Mouse (Mus musculus): Measurements from ENCODE around the gene Aox1.

Gene Aox1

DNA sequence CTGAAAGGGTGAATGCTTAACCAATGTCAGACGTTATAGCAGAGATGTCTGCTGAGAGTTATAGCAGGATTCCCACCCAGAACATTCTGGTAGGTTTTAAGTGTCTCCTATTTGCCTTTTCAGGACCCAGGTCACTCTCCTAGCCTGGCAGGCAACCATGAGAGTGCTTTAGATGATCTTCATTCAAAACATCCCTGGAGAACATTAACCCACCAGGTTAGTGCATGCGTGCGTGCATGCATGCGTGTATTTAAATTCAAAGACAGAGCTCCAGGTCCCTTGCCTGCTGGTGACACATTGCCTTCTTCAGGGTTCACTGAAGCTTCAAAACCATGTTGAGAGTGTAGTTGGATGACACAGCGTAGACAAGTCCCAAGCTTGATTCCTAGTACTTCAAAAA, 35.4 kb downstream of the Aox1 start:
- no peak for DNase-seq (ENCODE audit: low spot score in 2 of 2)

DNA sequence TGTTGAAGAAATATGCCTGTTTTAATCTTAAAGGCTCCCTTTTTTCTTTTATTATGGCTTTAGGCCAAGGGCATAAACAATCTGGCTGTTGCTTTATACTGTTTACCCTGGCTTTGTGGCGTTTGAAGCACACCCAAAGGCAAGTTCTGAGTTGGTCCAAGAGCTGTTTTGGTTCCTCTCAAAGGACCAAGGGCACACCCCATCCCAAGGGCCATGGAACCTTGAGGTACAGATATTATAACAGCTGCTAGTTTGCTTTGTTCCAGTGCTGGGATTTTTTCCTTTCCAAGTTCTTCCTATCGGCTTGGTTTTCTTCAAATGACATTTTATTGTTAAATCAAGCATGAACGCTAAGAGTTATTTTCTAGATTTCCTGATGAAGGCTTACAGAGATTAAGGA, 35.9 kb downstream of the Aox1 start:
- DNase-seq (ENCODE audit: low spot score in 2 of 2), result no peak

DNA sequence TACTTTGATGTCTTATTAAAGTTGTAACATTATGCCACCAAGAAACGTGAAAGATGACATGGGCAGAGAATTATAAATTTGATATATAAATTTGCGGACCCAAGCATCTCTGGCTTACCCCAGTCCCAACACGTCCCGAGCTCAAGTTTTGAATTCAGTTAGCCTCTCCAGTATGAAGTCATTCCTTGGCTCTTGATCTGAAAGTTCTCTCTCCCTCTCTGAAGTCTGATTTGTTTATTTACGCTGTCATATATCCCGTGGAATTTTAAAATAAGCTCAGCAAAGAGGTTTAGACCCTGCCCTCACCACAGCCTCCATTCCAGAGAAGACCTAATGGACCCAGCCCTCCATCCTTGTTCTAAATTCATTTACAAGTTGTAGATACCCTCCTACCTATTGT, 39.5 kb downstream of the Aox1 start:
- DNase-seq (ENCODE audit: low spot score in 2 of 2), result no peak

DNA sequence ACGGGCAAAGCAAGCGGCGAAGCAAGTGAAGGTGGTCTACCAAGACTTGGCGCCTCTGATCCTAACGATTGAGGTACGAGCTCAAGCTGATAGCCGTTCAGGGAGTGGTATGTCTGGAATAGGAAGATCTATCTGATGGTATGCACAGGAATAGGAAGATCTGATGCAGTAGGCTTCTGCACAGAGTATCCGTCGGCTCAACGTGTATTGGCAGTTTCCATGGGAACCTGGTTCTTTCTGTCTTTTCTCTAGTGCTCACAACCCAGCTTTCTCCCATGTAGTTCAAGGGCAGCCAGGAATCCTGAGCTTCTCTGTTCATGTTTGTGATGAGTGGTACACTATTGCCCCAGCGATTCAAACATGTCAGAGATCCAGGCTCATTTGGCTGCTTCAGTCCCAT, 40.4 kb downstream of the Aox1 start:
- no peak for DNase-seq (ENCODE audit: low spot score in 2 of 2)

DNA sequence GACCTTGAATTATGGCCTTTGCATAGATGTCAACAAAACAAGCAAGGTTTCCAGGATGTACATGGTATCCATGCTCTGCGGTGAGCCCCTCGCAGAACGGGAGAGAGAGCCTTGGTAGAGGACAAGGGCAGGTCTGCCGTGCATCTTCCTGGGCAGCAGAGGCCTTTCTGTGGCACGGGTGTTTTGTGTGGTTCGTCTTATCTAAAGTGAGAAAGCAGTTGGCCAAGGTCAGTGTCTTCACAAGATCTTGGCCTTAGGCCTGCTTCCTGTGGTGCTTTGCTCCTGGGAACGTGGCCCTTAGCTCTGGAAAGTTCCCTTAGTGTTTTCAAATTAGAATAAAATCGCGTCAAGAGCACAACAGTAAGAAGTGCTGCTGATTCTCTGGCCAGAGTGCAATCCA, 41.3 kb downstream of the Aox1 start:
- DNase-seq (ENCODE audit: low spot score in 2 of 2), result no peak

DNA sequence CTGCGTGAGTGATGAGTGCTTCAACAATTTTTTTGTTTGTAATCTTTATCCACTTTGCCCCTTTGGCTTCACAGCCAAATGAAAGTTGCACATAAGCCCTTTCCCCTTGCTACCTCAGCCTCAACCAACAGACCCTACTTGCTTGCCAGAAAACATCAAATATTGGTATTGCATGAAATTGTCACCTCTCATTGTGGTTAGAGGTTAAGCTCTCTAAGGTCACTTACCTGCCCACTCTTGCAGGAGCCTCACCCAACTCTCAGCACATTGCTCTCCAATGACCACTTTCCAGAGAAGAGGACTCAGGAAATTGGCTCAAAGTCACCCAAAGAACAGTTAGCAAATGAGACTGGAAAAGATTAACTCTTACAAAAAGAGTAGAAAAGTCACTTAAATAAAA, 41.8 kb downstream of the Aox1 start:
- no peak for DNase-seq (ENCODE audit: low spot score in 2 of 2)

DNA sequence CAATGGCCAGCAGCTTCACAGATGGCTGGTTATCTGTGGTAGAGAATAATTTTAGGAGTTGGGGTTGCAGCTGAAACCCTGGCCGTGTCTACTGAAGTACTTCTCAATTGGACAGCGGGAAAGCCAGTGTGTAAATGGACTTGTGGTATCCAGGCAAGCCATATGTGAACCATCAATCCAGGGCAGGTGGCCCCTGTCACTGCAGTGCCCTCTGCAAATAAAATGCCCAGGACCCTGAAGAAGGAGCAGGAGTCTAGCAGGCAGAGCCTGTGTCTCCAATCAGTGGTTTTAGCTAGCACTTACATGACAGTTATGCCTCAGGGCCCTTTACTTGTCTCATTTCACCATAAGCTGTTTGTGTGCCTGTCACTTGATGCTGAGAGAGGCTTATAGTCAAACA, 42.7 kb downstream of the Aox1 start:
- no peak for DNase-seq (ENCODE audit: low spot score in 2 of 2)

DNA sequence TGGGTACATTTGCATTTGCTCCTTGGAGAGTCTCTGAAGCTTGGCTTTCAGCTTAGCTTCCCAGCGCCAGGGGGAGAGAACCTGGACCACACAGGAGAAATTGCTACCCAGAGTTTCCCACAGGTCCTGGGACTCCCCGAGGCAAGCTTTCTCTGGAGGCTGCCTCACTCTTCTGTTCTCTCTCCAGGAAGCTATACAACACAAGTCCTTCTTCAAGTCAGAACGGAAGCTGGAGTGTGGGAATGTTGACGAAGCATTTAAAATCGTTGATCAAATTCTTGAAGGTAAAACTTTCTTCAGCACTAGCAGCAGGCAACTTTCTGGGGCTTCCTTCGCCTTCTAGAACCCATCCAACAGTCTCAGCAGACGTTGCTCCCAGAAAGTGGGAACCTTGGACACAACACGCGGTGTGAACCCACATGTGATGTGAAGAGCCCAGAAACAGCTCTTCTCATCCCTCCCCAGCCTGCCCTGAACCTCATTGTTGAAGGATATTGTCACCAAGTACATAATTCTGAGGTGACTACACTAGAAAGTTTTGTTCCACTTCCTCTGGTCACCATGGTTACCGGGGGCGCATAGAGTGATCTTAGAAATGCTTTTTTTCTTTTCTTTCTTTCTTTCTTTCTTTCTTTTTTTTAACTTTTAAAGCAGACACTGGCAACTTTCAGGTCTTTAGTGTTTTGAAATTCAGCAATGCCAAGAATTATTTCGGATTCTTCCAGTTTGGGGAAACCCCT, 43.4 kb downstream of the Aox1 start:
- DNase-seq (ENCODE audit: low spot score in 2 of 2), result no peak

DNA sequence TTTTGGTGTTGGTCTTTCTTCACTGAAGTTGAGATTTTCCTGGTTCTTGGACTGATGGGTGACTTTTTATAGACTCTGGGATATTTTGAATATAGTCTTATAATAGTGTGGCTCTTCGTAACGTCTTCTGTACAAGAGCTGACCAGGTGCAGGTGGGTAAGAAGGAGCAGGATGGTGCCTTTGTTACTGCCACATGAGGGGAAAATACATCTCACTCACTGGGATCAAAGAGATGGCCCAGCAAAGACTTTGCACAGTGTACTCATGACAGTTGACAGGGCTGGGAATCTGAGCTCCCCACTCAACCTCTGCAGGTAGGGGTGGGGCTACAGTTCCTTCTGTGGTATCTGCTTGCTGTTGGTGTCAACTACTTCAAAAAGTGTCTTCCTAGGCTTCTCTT, 44.5 kb downstream of the Aox1 start:
- no peak for DNase-seq (ENCODE audit: low spot score in 2 of 2)

DNA sequence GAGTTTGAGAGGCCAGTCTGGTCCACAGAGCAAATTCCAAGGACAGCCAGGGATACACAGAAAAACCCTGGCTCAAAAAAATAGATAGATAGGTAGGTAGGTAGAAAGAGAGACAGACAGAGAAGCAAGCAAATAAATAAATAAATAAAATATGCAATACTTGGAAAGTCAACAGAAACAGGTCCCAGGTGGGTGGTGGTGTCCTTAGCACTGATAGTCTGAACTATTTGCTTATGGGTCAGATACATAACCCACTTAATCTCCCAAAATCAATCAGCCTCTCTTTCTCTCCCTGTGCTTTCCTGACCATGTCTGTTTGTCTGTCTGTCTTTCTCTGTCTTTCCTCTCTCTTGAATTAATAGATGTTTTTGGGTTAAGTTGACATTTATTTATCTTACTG, 48.2 kb downstream of the Aox1 start:
- no peak for DNase-seq (ENCODE audit: low spot score in 2 of 2)

DNA sequence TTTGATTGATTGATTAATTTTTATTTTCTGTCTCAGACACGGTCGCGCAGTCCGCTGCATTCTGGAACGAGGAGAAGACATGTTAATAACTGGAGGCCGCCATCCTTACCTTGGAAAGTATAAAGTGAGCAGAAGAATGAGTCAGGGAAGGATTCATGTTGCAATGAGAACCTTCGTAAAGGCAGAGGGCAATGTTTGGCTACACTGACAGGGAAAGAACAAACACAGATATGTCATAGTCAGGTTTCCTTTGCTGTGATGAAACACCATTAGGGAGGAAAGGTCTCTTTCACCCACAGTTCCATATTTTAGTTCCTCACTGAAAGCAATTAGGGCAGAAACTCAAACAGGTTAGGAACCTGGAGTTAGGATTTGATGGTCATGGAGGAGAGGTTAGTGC, 48.7 kb downstream of the Aox1 start:
- no peak for DNase-seq (ENCODE audit: low spot score in 2 of 2)

DNA sequence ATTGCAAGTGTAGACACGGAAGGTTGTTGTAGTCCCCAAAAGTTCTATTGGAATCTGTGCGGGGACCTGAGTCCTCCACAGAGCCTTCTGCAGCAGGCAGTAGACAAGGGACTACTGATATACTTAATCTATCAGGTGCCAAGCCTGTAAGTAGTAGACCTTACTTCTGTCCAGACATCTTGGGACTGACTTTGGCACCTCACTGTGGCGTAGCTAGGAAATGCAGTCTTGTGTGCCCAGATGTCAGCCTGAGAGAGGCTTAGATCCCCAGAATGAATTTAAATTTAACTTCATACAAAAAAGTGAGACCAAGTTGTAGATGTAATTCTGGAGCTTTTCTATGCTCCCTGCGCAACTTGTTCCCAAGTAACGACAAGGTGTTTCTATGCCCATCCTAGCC, 50.0 kb downstream of the Aox1 start:
- no peak for DNase-seq (ENCODE audit: low spot score in 2 of 2)

DNA sequence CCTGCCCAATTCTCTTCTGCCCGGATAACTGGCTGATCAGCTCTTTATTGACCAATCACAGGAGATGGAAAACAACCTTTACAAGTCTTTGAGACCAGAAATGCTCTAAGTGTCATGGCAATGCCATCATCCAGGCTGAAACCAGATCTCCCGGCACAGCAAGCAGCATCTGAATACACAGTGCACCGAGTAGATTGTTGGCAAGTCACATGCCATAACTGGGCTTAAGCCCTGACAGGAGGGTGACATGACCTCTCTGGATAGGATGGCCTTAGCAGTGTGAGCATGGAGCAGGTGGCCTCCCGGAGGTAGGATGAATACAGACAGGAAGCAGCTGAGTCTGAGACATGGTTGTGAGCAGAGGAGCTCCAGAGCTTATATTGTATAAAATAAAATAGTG, 50.7 kb downstream of the Aox1 start:
- no peak for DNase-seq (ENCODE audit: low spot score in 2 of 2)

DNA sequence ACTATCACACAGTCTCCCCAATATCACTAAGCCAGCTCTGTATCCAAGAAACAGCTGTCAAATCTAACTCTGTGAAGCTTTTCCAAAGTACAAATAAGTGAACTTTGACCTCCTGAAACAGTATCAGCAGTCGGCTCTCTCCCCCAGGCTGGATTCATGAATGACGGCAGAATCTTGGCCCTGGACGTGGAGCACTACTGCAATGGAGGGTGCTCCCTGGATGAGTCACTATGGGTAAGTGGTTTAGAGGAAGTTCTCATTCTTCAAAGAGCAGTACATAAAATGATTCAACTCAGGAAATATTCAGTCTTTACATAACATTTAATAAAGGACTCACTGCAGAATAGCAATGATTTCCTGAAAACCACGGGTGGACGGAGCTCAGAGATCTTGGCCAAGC, 51.6 kb downstream of the Aox1 start:
- DNase-seq (ENCODE audit: low spot score in 2 of 2), result no peak

DNA sequence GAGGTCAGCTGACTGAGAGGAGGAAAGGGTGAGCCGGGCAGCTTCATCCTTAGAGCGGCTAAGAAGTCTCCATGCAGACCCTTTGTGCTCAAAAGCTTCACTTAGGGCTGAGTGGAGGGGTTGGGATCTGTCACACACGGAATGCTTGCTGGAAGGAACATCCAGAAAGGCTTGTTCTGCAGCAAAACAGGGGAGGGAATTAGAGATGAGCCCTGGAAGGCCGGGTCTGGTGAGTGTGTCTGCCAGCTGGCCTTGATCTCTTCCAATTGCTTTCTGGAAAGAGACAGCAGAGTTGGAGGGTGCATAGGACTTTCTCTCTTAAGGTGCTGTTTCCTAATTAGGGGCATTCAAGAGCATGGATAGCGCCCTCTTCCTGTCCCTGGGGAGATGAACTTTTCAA, 59.6 kb downstream of the Aox1 start:
- no peak for DNase-seq (ENCODE audit: low spot score in 2 of 2)

DNA sequence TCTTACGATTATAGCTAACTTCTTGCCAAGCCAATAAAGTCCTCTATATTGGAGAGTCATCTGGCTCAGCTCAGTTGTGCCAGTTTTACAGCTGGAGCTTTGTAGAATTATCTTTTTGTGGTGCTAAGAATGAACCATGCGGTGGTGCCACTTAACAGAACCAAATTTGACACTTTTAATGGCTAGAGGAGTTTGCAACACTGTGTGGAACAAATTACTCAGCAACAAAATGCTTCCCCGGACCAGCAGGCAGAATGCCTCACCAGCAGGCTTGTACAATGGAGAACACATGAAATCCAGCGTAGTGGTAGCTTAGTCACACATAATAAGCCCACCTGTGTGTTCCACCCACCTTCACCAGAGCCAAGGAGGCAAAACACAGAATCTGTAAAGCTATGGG, 60.5 kb downstream of the Aox1 start:
- no peak for DNase-seq (ENCODE audit: low spot score in 2 of 2)

DNA sequence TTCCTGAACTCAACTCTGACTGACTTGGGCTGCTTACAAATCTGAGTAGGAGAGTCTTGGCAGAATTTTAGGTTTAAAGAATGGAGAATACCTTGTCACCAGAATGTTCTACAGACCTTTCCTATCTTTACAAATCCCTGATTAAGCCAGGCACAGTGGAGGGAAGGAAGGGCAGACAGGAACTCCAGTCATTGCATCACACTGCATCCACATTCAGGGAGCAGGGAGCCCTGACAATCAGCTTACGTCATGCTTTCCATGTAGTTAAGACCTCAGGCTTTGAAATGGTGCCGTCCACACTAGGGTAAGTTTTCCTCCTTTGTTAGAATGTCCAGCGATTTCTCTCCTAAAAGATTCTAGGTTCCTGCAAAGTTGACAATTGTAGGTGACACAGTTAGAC, 61.5 kb downstream of the Aox1 start:
- DNase-seq (ENCODE audit: low spot score in 2 of 2), result no peak

DNA sequence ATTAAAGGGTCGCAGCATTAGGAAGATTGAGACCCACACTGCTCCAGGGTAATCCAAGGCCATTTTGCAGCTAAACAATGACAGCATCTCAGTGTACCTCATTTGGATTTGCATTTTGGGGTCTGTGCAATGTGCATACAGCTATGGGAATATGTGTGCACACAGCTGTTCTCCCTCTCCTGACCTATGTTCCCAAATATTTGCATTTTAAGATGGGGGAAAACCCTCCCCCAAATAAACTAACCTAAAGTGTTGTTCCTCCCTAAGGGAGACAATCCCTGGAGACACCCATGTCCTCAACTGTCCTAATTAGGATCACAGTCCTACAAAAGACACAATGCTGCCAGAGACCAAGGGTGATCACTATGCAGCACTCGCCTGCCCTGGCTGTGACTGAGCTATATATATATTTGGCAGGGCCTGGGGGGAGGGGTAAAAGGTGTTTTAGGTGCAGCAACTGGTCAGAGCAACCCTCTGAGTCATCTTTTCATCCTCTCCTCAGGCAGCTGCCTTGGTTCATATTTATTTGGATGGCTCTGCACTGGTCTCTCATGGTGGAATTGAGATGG, 62.3 kb downstream of the Aox1 start:
- no peak for DNase-seq (ENCODE audit: low spot score in 2 of 2)

DNA sequence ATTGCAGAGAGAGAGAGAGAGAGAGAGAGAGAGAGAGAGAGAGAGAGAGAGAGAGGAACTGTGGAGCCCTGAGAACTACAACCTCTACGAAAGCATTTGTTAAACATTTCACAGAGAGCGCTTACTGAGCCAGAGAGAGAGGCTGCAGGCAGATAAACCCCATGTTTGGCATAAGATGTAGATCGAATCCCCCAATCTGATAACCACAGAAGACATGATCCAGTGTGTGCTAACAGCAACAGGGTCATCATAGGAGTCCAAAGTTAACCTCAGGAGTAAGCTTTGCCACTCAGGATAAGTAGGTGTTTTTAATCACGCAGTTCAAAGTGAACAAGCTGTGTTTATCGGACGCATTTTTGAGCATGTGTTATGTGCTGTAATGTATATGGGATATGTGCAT, 67.6 kb downstream of the Aox1 start:
- no peak for DNase-seq (ENCODE audit: low spot score in 2 of 2)

DNA sequence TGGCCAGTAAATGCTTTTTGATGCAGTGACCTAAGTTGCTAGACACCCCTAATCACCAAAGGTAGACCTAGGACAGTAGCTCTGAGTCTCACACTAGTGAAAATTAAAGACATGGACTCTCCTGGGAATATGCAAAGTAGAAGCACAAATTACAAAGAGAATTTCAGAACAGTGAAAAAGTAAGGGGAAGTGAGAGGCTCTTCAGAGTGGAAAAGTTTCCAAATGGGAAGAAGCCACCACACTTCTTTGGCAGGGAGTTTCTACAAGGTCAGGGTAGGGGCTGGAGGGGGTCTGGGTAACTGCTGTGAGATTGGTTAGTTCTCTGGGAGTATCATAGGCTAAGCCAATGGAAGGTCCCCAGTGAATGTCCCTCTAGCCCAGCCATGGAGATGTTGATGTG, 69.4 kb downstream of the Aox1 start:
- DNase-seq (ENCODE audit: low spot score in 2 of 2), result no peak

DNA sequence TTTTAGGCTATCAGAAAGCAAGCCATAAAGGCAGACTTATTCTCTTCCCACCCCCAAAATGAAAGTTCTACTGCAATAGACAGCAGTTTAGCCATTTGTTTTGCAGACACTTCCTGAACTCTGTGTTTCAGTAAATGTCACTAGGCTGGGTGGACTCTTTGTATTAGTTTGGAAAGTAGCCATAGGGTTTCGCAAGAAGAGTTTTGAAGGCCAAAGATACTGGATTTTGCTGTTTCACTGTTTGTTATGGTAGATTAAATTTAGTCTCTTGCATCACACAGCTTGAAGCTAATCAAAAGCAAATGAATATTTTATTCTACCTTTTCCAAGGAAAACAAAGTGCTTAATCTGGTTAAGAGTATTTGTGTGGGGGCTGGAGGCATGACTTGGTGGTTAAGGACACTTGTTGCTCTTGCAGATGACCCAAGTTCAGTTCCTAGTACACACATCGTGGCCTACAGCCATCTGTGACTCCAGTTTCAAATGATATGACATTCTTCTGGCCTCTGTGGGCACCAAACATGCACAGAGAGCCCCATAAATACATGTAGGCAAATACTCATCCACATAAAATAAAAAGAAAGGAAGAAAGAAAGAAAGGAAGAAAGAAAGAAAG, 71.9 kb downstream of the Aox1 start:
- no peak for DNase-seq (ENCODE audit: low spot score in 2 of 2)

DNA sequence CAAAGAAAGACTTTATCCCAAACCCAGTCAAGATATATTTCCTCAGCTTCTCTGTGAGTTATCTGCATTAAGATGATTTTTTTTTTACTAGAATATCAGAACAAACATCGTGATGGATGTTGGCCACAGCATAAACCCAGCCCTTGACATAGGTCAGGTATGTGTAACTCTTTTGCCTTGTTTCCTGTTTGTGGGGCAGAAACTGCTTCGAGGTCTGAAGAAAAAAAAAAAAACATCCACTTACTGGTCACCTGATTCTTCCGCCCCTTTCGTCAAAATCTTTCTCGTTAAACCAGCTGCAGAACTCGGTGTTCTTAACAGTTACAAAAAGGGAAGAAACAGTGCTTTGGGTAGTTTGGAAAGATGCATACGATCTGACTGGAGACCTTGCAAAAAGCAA, 72.8 kb downstream of the Aox1 start:
- DNase-seq (ENCODE audit: low spot score in 2 of 2), result no peak

DNA sequence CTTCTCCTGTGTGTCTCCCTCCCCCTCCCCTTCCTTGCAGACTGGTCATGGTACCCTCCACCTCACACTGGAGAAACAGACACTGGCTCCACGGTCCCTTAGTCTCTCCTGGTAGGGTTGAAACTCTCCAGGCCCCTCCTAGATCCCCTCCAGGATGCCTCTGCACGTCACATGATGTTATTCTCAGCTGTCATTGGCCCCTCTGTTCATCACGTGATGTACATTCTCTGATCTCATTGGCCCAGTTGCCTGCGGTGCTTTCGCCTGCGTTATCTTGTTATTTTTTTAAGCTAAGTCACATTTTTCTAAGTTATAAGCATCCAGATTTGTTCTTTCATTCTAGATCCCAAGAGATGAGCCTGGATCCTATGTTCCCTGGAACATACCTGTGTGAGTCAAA, 76.0 kb downstream of the Aox1 start:
- no peak for DNase-seq (ENCODE audit: low spot score in 2 of 2)

DNA sequence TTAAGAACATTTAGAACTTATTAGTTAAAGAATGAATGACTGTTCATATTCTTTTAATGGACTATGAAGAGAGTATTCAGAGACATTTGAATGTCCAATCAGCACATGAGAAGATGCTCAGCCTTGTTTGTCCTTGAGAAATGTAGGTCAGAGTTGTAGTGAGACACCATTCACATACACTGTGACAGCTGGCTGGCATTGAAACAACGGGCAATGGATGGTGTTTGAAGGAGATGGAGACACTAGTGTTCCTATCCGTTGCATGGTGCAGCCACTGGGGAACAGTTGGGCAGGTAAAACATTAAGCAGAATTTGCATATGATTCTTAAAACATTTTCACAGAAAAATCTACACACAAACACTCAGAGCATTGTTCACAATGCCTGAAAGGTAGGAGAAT, 77.3 kb downstream of the Aox1 start:
- no peak for DNase-seq (ENCODE audit: low spot score in 2 of 2)

All from right cerebral cortex, postnatal 36 days (tissue).